Mouse (Mus musculus): ENCODE measurements at regions not wholly inside any gene's neighbourhood (a gene's known extent, or its start where the extent isn't known, plus 50 kb on each side); places are given as distances from the start of the nearest gene placed in this dataset.
A peak's percentile ranks its signal among the peaks of the same experiment; 100 is the strongest.

GRCm38 (mm10) chr5:99165807-99166360 is 128.7 kb upstream of the Prkg2 start:
- ATAC-seq (ENCODE audit: low FRiP score) = no peak
- H3K36me3 ChIP-seq = no peaks in the 10 kb centered on the region

GRCm38 (mm10) chr5:99157973-99158372 is 120.8 kb upstream of the Prkg2 start:
- no peak overlapping the region for H3K9ac ChIP-seq
- H3K4me3 ChIP-seq = no peak overlapping the region
- 4% methylated on average over 1 of the region's 1 CpGs for WGBS
- no peaks in the 10 kb centered on the region for H3K36me3 ChIP-seq
- no peak overlapping the region for H3K4me2 ChIP-seq
- ATAC-seq (ENCODE audit: low FRiP score) = no peak
- H3K9me3 ChIP-seq = no peaks in the 10 kb centered on the region
- H3K27me3 ChIP-seq = no peaks in the 10 kb centered on the region
- H3K4me1 ChIP-seq (replicated peaks) = no peaks in the 10 kb centered on the region
- no peak overlapping the region for H3K27ac ChIP-seq

More at GRCm38 (mm10) chr5:99165807-99166360, 128.7 kb upstream of the Prkg2 start:
- Histone ChIP-seq H3K4me2 (no peak overlapping the region), H3K27ac (no peak overlapping the region), H3K27me3 (no peaks in the 10 kb centered on the region), H3K4me1 (replicated peaks) (0 out of 2 replicates have a peak, but pooled peaks cover 4% of the 10 kb centered on the region), H3K9me3 (no peaks in the 10 kb centered on the region), H3K9ac (no peak overlapping the region), H3K4me3 (no peak overlapping the region)
- 47% methylated on average over 3 of the region's 3 CpGs for WGBS

- Histone ChIP-seq H3K4me2 (no peak overlapping the region), H3K4me3 (no peak overlapping the region), H3K4me1 (replicated peaks) (no peaks in the 10 kb centered on the region), H3K9me3 (no peaks in the 10 kb centered on the region), H3K27me3 (no peaks in the 10 kb centered on the region), H3K27ac (no peak overlapping the region), H3K9ac (no peak overlapping the region), H3K36me3 (no peaks in the 10 kb centered on the region)
- 71% methylated on average over 2 of the region's 2 CpGs for WGBS
- no peak for ATAC-seq (ENCODE audit: low FRiP score)
Measured at GRCm38 (mm10) chr5:99153269-99153850, 116.2 kb upstream of the Prkg2 start.

GRCm38 (mm10) chr5:99152299-99152698 is 115.1 kb upstream of the Prkg2 start:
- WGBS = 94% methylated on average over 4 of the region's 4 CpGs

GRCm38 (mm10) chr5:99149904-99150303 is 112.8 kb upstream of the Prkg2 start:
- Histone ChIP-seq H3K4me1 (replicated peaks) (no peaks in the 10 kb centered on the region), H3K4me3 (no peak overlapping the region), H3K27ac (no peak overlapping the region), H3K9ac (no peak overlapping the region), H3K27me3 (no peaks in the 10 kb centered on the region), H3K9me3 (no peaks in the 10 kb centered on the region), H3K4me2 (no peak overlapping the region), H3K36me3 (no peaks in the 10 kb centered on the region)
- ATAC-seq (ENCODE audit: low FRiP score) = no peak
- 26% methylated on average over 1 of the region's 1 CpGs for WGBS

More at GRCm38 (mm10) chr5:99152299-99152698, 115.1 kb upstream of the Prkg2 start:
- Histone ChIP-seq H3K9me3 (no peaks in the 10 kb centered on the region), H3K9ac (no peak overlapping the region), H3K4me1 (replicated peaks) (no peaks in the 10 kb centered on the region), H3K27me3 (no peaks in the 10 kb centered on the region), H3K27ac (no peak overlapping the region), H3K4me3 (no peak overlapping the region), H3K36me3 (no peaks in the 10 kb centered on the region), H3K4me2 (no peak overlapping the region)
- ATAC-seq (ENCODE audit: low FRiP score) = no peak

GRCm38 (mm10) chr5:99132670-99133069 is 95.5 kb upstream of the Prkg2 start:
- no peaks in the 10 kb centered on the region for H3K9me3 ChIP-seq
- no peak overlapping the region for H3K27ac ChIP-seq
- no peaks in the 10 kb centered on the region for H3K27me3 ChIP-seq
- H3K4me2 ChIP-seq = no peak overlapping the region
- H3K4me1 ChIP-seq (replicated peaks) = peaks cover 9% of the 10 kb centered on the region; the same call in 1 of the 2 replicates
- WGBS = 77% methylated on average over 2 of the region's 2 CpGs
- no peak overlapping the region for H3K4me3 ChIP-seq
- no peak overlapping the region for H3K9ac ChIP-seq
- H3K36me3 ChIP-seq = no peaks in the 10 kb centered on the region
- ATAC-seq (ENCODE audit: low FRiP score) = no peak

GRCm38 (mm10) chr5:99128628-99129027 is 91.5 kb upstream of the Prkg2 start:
- ATAC-seq (ENCODE audit: low FRiP score) = no peak
- 45% methylated on average over 6 of the region's 6 CpGs for WGBS

GRCm38 (mm10) chr5:99125418-99125817 is 88.3 kb upstream of the Prkg2 start:
- Histone ChIP-seq H3K4me2 (no peak overlapping the region), H3K36me3 (no peaks in the 10 kb centered on the region), H3K4me3 (no peak overlapping the region), H3K27me3 (no peaks in the 10 kb centered on the region), H3K9me3 (no peaks in the 10 kb centered on the region), H3K27ac (no peak overlapping the region), H3K4me1 (replicated peaks) (peaks cover 9% of the 10 kb centered on the region; the same call in 1 of the 2 replicates), H3K9ac (no peak overlapping the region)
- 0 out of 2 replicates have a peak, but pooled peaks have one; percentile 65 for ATAC-seq (ENCODE audit: low FRiP score)
- 79% methylated on average over 3 of the region's 3 CpGs for WGBS

More at GRCm38 (mm10) chr5:99128628-99129027, 91.5 kb upstream of the Prkg2 start:
- no peaks in the 10 kb centered on the region for H3K36me3 ChIP-seq
- H3K4me2 ChIP-seq = no peak overlapping the region
- no peak overlapping the region for H3K9ac ChIP-seq
- no peaks in the 10 kb centered on the region for H3K9me3 ChIP-seq
- no peak overlapping the region for H3K27ac ChIP-seq
- no peaks in the 10 kb centered on the region for H3K27me3 ChIP-seq
- H3K4me3 ChIP-seq = no peak overlapping the region
- peaks cover 9% of the 10 kb centered on the region; the same call in 1 of the 2 replicates for H3K4me1 ChIP-seq (replicated peaks)

GRCm38 (mm10) chr5:99111755-99112154 is 74.6 kb upstream of the Prkg2 start:
- Histone ChIP-seq H3K36me3 (no peaks in the 10 kb centered on the region), H3K4me1 (replicated peaks) (no peaks in the 10 kb centered on the region), H3K4me2 (no peak overlapping the region), H3K27ac (no peak overlapping the region), H3K27me3 (no peaks in the 10 kb centered on the region), H3K9me3 (no peaks in the 10 kb centered on the region), H3K4me3 (no peak overlapping the region), H3K9ac (no peak overlapping the region)
- ATAC-seq (ENCODE audit: low FRiP score) = no peak
- 84% methylated on average over 4 of the region's 4 CpGs for WGBS

- Histone ChIP-seq H3K36me3 (no peaks in the 10 kb centered on the region), H3K4me3 (no peak overlapping the region), H3K27me3 (no peaks in the 10 kb centered on the region), H3K4me1 (replicated peaks) (no peaks in the 10 kb centered on the region), H3K4me2 (no peak overlapping the region), H3K27ac (no peak overlapping the region), H3K9me3 (no peaks in the 10 kb centered on the region), H3K9ac (no peak overlapping the region)
- no peak for ATAC-seq (ENCODE audit: low FRiP score)
- 33% methylated on average over 4 of the region's 4 CpGs for WGBS
Measured at GRCm38 (mm10) chr5:99111235-99111634, 74.1 kb upstream of the Prkg2 start.

GRCm38 (mm10) chr5:99099727-99100116 is 62.6 kb upstream of the Prkg2 start:
- no peak overlapping the region for H3K4me2 ChIP-seq
- H3K9me3 ChIP-seq = no peaks in the 10 kb centered on the region
- no peak overlapping the region for H3K9ac ChIP-seq
- H3K4me1 ChIP-seq (replicated peaks) = no peaks in the 10 kb centered on the region
- H3K36me3 ChIP-seq = no peaks in the 10 kb centered on the region
- 85% methylated on average over 6 of the region's 6 CpGs for WGBS
- no peak overlapping the region for H3K27ac ChIP-seq
- H3K4me3 ChIP-seq = no peak overlapping the region
- H3K27me3 ChIP-seq = no peaks in the 10 kb centered on the region
- no peak for ATAC-seq (ENCODE audit: low FRiP score)

GRCm38 (mm10) chr5:99099014-99099726 is 62.0 kb upstream of the Prkg2 start:
- H3K4me1 ChIP-seq (replicated peaks) = no peaks in the 10 kb centered on the region
- H3K27me3 ChIP-seq = no peaks in the 10 kb centered on the region
- WGBS = 96% methylated on average over 7 of the region's 7 CpGs
- ATAC-seq (ENCODE audit: low FRiP score) = no peak
- H3K9me3 ChIP-seq = no peaks in the 10 kb centered on the region
- H3K27ac ChIP-seq = no peak overlapping the region
- H3K9ac ChIP-seq = no peak overlapping the region
- no peak overlapping the region for H3K4me2 ChIP-seq
- H3K36me3 ChIP-seq = no peaks in the 10 kb centered on the region
- H3K4me3 ChIP-seq = no peak overlapping the region
